Mouse (Mus musculus): ENCODE results near the gene Dtnbp1.

DNA sequence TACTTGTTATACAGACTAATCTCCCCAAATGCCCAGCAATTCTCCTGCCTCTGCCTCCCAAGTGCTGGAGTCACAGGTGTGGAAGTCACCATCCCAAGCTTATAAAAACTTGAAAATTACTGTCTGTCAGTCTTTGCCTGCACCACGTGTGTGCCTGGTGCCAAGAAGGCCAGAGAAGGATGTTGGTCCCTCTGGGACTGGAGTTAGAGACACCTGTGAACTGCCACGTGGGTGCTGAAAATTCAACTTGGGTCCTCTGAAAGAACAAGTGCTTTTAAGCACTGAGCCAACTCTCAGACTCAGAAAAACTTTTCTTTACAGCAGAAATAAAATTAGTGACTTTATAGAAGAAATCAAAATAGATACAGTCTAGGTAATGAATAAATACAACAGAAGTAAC lies 15.6 kb downstream of the Dtnbp1 start:
- no peak for TF ChIP-seq POLR2A (IDR thresholded peaks at IDR 0.05; ENCODE audit: borderline replicate concordance, insufficient read depth, low read length)
- no peak for TF ChIP-seq CTCF (IDR thresholded peaks at IDR 0.05; ENCODE audit: borderline replicate concordance, insufficient read depth, low read depth, low read length)

Data from cerebellum, adult 2 months (tissue).